Mouse (Mus musculus): ENCODE results near the gene Zfp420.

Zfp420 gene

DNA sequence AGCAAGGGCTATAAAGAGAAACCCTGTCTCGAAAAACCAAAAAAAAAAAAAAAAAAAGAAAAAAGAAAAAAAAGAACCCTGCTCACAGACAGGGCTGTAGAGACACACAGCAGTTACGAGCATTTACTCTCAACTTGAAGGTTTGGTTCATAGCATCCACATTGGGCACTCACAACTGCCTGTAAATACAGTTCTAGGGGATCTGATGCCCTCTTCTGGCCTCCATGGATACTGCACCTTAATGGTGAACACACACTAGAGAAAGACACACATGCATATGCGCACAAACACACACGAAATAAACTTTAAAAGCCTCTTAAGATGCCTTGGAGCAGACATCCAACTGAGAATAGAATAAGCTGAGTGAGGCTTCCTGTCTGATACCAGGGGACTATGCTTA, 38.6 kb downstream of the Zfp420 start:
- no peak for DNase-seq (ENCODE audit: low spot score)

DNA sequence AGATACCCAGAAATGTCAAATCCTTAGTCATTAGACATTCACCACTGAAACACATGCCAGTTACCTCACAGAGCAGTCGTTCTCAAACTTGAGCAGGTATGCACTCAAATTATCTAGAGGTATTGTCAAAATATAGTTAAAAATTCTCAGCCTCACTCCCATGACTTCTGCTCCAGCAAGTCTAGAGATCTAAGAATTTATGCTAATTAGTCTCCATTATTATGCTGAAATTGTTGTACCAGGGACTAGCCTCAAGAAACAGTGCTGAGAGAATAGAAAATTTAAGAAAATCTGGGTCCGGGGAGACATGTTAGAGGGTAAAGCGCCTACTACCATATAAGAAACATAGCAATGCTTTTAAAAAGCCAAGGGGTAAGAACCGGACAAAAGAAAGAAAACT, 44.3 kb downstream of the Zfp420 start:
- DNase-seq (ENCODE audit: low spot score) = no peak

- DNase-seq (ENCODE audit: low spot score) = peak; percentile 91
Measured at GRCm38 (mm10) chr7:29905966-29906681, 46.3 kb downstream of the Zfp420 start, which contains the start of gene Zfp27. Zfp27 (minus strand) TSS chr7:29906572.

DNA sequence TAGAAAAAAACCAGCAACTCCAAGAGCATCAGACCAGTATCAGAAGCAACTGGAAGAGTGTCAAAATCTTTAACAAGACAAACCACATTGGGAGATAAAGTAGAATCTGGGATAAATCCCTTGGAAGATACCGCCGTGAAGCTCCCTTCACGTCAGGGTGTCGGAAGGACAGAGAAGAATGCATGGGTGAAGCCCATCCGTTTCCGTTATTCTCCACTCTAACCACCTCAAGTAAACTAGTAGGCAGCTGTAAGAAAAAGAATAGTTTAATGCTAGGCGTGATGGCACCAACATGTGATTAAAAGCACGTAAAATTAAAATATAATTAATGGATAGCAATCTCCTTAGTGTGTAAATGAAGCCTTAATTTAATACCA, 46.9 kb downstream of the Zfp420 start:
- DNase-seq (ENCODE audit: low spot score) = no peak

DNA sequence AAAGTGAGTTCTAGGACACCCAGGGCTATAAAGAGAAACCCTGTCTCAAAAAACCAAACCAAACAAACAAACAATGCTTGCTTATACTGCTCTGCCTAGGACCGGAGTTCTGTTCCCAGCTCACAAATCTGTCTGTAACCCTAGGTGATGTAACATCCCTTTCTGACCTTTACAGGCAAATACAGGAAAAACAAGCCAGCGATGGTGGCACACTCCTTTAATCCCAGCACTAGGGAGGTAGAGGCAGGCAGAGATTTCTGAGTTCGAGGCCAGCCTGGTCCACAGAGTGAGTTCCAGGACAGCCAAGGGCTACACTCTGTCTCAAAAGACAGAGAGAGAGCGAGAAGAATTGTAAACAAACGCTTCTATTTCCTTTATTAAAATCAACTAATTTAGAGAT, 47.4 kb downstream of the Zfp420 start:
- DNase-seq (ENCODE audit: low spot score) = no peak

GRCm38 (mm10) chr7:29908130-29908950, 48.6 kb downstream of the Zfp420 start, which contains the start of gene Zfp383:
Zfp383 (plus strand) TSS chr7:29908223.
- DNase-seq (ENCODE audit: low spot score) = peak; percentile 94

DNA sequence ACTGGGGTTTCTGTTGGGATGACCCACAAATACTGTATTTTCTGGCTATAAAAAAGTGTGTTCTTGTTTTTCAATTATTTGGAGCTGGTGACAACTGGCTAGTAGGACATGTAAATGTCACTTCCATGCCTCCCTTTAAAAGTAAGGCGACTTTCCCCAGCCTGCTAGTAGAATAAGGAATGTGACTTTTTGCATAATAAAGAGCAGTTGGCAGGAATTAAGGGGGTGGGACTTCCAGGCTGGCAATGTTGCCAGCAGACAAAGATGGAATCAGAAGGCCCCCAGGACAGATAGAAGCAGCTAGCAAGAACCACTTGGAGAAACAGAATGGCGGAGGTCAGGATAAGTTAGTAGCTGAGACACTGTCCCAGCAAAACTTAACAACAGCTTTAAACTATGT, 50.5 kb downstream of the Zfp420 start:
- no peak for DNase-seq (ENCODE audit: low spot score)

DNA sequence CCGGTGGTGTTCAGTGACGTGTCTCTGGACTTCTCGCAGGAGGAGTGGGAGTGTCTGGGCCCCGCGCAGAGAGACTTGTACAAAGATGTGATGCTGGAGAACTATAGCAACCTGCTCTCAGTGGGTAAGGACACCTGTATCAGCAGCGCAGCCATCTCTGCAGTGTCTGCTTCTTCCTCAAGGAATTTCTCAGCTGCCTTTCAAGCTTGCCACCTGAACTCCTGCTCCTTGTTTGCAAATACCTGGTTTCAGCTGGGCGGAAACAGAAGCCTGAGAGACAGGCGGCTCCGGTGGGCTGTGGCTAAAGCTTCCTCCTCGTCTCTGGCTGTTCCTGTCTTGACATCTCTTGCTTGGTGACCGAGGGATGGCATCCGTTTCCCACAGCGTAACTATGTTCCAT, 52.4 kb downstream of the Zfp420 start:
- no peak for DNase-seq (ENCODE audit: low spot score)

DNA sequence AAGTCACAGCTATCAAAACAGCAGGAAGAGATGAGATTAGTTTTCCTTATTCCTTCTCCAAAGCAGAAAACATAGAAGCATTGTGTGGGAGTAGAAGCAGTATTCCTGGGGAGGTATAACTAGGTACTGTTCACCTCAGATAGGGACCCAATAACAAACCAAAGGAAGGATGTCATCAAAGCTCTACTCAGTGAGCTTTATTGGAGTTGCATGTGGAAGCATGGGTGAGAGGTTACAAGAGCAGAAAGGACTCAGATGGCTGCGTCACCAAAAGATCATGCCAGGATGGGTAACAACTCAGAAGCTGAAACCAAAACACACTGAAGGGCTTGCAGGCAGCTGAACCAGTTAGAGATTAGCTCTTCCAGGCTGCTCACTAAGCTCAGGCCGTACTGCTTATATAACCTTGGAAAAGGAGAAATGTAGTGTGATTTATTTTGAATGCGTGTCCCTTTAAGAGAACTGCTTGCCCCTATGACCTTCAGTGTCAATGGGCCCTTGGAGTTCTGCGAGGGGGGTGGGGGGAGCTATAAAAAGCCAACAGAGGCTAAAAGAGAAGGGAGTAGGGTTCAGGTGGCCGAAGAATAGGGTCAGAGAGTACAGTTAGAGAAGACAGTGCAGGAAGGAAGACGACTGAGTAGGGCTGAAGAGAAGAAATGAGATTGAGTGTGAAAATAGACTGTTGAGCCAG, 57.7 kb downstream of the Zfp420 start:
- peak; percentile 47 for DNase-seq (ENCODE audit: low spot score)

DNA sequence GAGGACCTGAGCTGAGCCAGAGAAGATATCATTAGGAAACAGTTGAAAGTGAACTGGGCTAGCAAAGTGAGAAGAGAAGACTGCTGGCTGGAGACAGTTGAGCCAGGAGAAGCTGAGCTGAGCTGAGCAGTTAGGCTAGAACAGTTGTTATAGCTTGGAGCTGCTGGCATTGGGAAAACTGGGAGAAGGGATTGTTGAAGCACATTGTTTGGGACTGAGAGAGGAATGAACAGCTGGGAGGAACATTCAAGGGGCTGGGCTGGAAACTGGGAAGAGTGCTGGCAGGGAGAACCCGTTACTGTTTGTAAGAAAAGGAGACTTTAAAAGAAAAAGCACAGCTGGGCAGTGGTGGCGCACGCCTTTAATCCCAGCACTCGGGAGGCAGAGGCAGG, 58.3 kb downstream of the Zfp420 start:
- DNase-seq (ENCODE audit: low spot score) = no peak

- no peak for DNase-seq (ENCODE audit: low spot score)
Measured at GRCm38 (mm10) chr7:29921439-29922093, 61.8 kb downstream of the Zfp420 start.

- no peak for DNase-seq (ENCODE audit: low spot score)
Measured at GRCm38 (mm10) chr7:29922780-29923179, 63.0 kb downstream of the Zfp420 start.
